Mouse (Mus musculus) small intestine, adult 2 months (tissue): ENCODE results near the gene Dph3.

ENCODE experiments used
- CTCF ChIP-seq: fragments of 200-500 bp; IDR thresholded peaks from 2 replicates; pipeline ENCODE4 v1.5.1; 2012; ENCODE audit warnings: low read depth, mild to moderate bottlenecking, control low read depth, inconsistent platforms, low read length, moderate library complexity, mixed read lengths; ENCODE audit not compliant: insufficient replicate concordance, insufficient read length; ENCODE audit errors: extremely low read depth
- POLR2A ChIP-seq: fragments of 200-500 bp; IDR thresholded peaks from 2 replicates; pipeline ENCODE4 v1.6.1; 2012; ENCODE audit warnings: low read depth, mild to moderate bottlenecking, control low read depth, inconsistent platforms, low read length, moderate library complexity

- no peak for TF ChIP-seq CTCF
- no peak for TF ChIP-seq POLR2A
Observed at GRCm38 (mm10) chr14:32054788-32055187, 30.7 kb downstream of the Dph3 start.
